Mouse (Mus musculus) kidney, adult 2 months (tissue): ENCODE data around the gene Tctex1d4. TPM values are rescaled to one million over a fixed set of nuclear protein-coding genes. Genes with fewer than 3 reads are reported as not detected.
A peak's percentile ranks its signal among the peaks of the same experiment; 100 is the strongest.

Source experiments
- DNase-seq: peaks from one replicate; pipeline ENCODE4 v3.0.0; 2021
- H3K27ac ChIP-seq: fragments of 200-500 bp; 2 replicates; pipeline ENCODE4 v1.5.1; 2012; ENCODE audit warnings: low read depth, low read length, control low read depth, inconsistent platforms; ENCODE audit not compliant: insufficient read depth
- H3K27me3 ChIP-seq: fragments of 200-500 bp; replicated peaks from 2 replicates; pipeline ENCODE4 v1.6.1; 2012; ENCODE audit warnings: mild to moderate bottlenecking, moderate library complexity, low read length, inconsistent platforms; ENCODE audit not compliant: control insufficient read depth, insufficient read depth
- H3K36me3 ChIP-seq: fragments of 200-500 bp; 2 replicates; pipeline ENCODE4 v1.6.1; 2012; ENCODE audit warnings: mild to moderate bottlenecking, moderate library complexity, low read length, inconsistent platforms; ENCODE audit not compliant: control insufficient read depth, insufficient read depth
- H3K4me1 ChIP-seq: fragments of 200-500 bp; 2 replicates; pipeline ENCODE4 v1.6.1; 2011; ENCODE audit warnings: low read length; ENCODE audit not compliant: control insufficient read depth, insufficient read depth
- H3K4me3 ChIP-seq: fragments of 200-500 bp; 2 replicates; pipeline ENCODE4 v1.5.1; 2011; ENCODE audit warnings: mild to moderate bottlenecking, low read depth, low read length, control low read depth; ENCODE audit not compliant: insufficient read depth
- CTCF ChIP-seq: fragments of 200-500 bp; conservative IDR thresholded peaks from 2 replicates; pipeline ENCODE4 v1.5.1; 2011; ENCODE audit warnings: low read depth, mild to moderate bottlenecking, control low read depth, low read length, moderate library complexity, mixed read lengths; ENCODE audit not compliant: insufficient read depth, insufficient read length
- POLR2A ChIP-seq: fragments of 200-500 bp; IDR thresholded peaks from one replicate; pipeline ENCODE4 v1.6.1; 2011; ENCODE audit warnings: low read depth, low read length, control low read depth
- WGBS: fragments of 180-500 bp; shearing (Covaris S2); methylation state at CpG from one replicate; pipeline ENCODE4 v1.1.7; 2018; 5-methylcytosine and 5-hydroxymethylcytosine counted together
- polyA plus RNA-seq: library from polyadenylated mRNA; depleted of rRNA; stranded (reverse); fragments of >200 nt; gene quantifications from 2 replicates; pipeline ENCODE4 v1.2.3, GENCODE M21; 2012

The Tctex1d4 gene
- polyA plus RNA-seq, 1 experiment, result 0.20 TPM

DNA sequence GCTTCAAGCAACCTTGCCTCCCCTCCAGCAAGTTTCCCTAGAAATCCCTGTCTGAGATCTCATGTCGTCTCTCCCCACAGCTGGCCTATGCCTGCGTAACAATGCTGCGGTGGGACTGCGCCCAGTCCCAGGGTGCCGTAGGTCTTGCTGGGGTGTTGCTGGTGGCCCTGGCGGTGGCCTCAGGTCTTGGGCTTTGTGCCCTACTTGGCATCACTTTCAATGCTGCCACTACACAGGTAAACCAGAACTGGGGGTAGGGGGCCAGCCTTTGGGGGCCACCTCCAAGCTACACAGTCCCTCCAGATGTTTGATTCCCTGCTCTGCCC is 18.1 kb upstream of the Tctex1d4 start:
- TF ChIP-seq POLR2A, result no peak
- TF ChIP-seq CTCF, result no peak
- Histone ChIP-seq H3K27ac (no peak overlapping the region), H3K4me1 (no peaks in the 10 kb centered on the region), H3K4me3 (no peak overlapping the region), H3K27me3 (no peaks in the 10 kb centered on the region), H3K36me3 (no peaks in the 10 kb centered on the region)
- 98% methylated on average over 6 of the region's 6 CpGs for WGBS
- no peak for DNase-seq

GRCm38 (mm10) chr4:117109330-117109729 is 17.3 kb upstream of the Tctex1d4 start:
- WGBS, result 96% methylated on average over 25 of the region's 25 CpGs
- Histone ChIP-seq H3K4me3 (no peak overlapping the region), H3K27ac (no peak overlapping the region), H3K36me3 (no peaks in the 10 kb centered on the region), H3K27me3 (no peaks in the 10 kb centered on the region), H3K4me1 (no peaks in the 10 kb centered on the region)
- no peak for DNase-seq
- TF ChIP-seq POLR2A (no peak), CTCF (no peak)

- no peak for TF ChIP-seq POLR2A
- no peak for TF ChIP-seq CTCF
- Histone ChIP-seq H3K27me3 (no peaks in the 10 kb centered on the region), H3K27ac (no peak overlapping the region), H3K4me3 (no peak overlapping the region), H3K4me1 (no peaks in the 10 kb centered on the region), H3K36me3 (no peaks in the 10 kb centered on the region)
- WGBS, result 88% methylated on average over 13 of the region's 13 CpGs
- no peak for DNase-seq
Observed at GRCm38 (mm10) chr4:117110249-117110648, 16.3 kb upstream of the Tctex1d4 start.

GRCm38 (mm10) chr4:117110985-117111384 is 15.6 kb upstream of the Tctex1d4 start:
- Histone ChIP-seq H3K27me3 (no peaks in the 10 kb centered on the region), H3K4me3 (no peak overlapping the region), H3K4me1 (no peaks in the 10 kb centered on the region), H3K36me3 (no peaks in the 10 kb centered on the region), H3K27ac (no peak overlapping the region)
- TF ChIP-seq POLR2A, result no peak
- no peak for TF ChIP-seq CTCF
- no peak for DNase-seq
- 89% methylated on average over 11 of the region's 11 CpGs for WGBS

DNA sequence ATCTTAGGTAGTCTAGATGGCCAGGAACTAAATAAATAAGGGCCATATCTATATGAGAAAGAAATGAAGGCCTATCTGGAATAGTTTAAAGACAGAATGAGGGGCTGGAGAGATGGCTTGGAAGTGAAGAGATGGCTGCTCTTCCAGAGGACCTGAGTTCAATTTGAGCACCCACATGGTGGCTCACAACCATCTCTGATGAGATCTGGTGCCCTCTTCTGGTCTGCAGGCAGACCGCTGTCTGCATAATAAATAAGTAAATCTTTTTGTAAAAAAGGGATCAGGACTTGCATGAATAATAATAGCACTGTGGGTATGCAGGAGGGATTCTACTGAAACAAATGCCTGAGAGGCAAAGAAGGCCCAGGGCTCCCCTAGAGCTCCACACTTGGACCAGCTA is 13.4 kb upstream of the Tctex1d4 start:
- TF ChIP-seq POLR2A (no peak), CTCF (0 out of 2 replicates have a peak, but pooled peaks have one; percentile 9)
- 96% methylated on average over 1 of the region's 1 CpGs for WGBS
- H3K4me3 ChIP-seq, result no peak overlapping the region
- no peaks in the 10 kb centered on the region for H3K36me3 ChIP-seq
- DNase-seq, result no peak
- H3K27me3 ChIP-seq, result no peaks in the 10 kb centered on the region
- H3K4me1 ChIP-seq, result no peaks in the 10 kb centered on the region
- no peak overlapping the region for H3K27ac ChIP-seq

- no peak overlapping the region for H3K4me3 ChIP-seq
- H3K4me1 ChIP-seq, result no peaks in the 10 kb centered on the region; the same call in 1 of the 2 replicates
- H3K36me3 ChIP-seq, result no peaks in the 10 kb centered on the region
- H3K27ac ChIP-seq, result no peak overlapping the region
- H3K27me3 ChIP-seq, result no peaks in the 10 kb centered on the region
- TF ChIP-seq POLR2A (no peak), CTCF (no peak)
- no peak for DNase-seq
- WGBS, result 88% methylated on average over 5 of the region's 5 CpGs
Observed at GRCm38 (mm10) chr4:117115592-117115991, 11.0 kb upstream of the Tctex1d4 start.

- no peak overlapping the region for H3K4me3 ChIP-seq
- TF ChIP-seq CTCF (no peak), POLR2A (no peak)
- WGBS, result 94% methylated on average over 7 of the region's 7 CpGs
- no peak for DNase-seq
- H3K4me1 ChIP-seq, result peaks cover 3% of the 10 kb centered on the region; the same call in 1 of the 2 replicates
- no peak overlapping the region for H3K27ac ChIP-seq
- no peaks in the 10 kb centered on the region for H3K27me3 ChIP-seq
- H3K36me3 ChIP-seq, result no peaks in the 10 kb centered on the region
Observed at GRCm38 (mm10) chr4:117117931-117118330, 8.7 kb upstream of the Tctex1d4 start.
